Mouse (Mus musculus) gonadal fat pad, adult 2 months (tissue): ENCODE measurements around the gene Shank3. TPM values are rescaled to one million over a fixed set of nuclear protein-coding genes. Genes with fewer than 3 reads are reported as not detected.
A peak's percentile ranks its signal among the peaks of the same experiment; 100 is the strongest.

Experiments used
- DNase-seq: peaks from one replicate; pipeline ENCODE4 v3.0.0-alpha.2; 2012; ENCODE audit warnings: low read depth
- polyA plus RNA-seq: library from polyadenylated mRNA; depleted of rRNA; stranded (reverse); fragments of >200 nt; gene quantifications from 2 replicates; pipeline ENCODE4 v1.2.3, GENCODE M21; 2012; rRNA removed

Gene Shank3
- polyA plus RNA-seq = 20.4 and 20.7 TPM in 2 replicates

DNA sequence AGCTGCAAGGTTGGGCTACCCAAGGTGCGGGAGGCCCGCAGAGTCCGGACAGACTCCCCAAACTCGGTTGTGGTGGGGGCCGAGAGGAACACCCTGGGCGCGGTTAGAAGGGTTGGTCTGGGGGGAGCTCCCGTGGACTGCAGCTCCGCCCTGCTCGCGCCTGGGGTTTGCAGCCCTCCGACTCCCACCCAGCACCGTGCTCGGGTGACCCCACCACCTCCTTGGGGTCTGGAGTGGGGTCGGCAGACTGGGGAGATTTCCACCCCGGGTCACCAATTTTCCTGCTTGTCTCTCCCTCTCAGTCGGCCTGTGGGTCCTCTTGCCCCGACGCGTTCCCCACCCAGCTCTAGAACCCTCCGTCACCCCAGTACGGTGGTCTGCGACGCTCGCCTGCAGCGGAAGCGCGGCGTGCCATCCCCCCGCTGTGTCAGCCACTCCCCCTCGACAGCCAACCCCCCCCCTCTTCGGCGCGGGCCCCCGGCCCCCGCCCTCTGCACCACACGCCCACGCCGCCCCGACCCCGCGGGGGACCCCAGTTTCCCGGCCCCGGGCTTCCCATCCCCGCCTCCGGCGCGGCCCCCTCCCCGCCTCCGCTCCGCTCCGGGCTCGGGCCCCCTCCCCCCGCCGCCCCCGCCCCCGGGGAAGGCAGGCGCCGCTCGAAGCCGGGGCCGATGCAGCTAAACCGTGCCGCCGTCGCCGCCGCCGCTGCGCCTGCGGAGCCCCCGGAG is at the start of gene Shank3:
Gene Shank3, plus strand, starts transcription at position 663 of the 728 bp plus-strand sequence.
- DNase-seq = no peak

DNA sequence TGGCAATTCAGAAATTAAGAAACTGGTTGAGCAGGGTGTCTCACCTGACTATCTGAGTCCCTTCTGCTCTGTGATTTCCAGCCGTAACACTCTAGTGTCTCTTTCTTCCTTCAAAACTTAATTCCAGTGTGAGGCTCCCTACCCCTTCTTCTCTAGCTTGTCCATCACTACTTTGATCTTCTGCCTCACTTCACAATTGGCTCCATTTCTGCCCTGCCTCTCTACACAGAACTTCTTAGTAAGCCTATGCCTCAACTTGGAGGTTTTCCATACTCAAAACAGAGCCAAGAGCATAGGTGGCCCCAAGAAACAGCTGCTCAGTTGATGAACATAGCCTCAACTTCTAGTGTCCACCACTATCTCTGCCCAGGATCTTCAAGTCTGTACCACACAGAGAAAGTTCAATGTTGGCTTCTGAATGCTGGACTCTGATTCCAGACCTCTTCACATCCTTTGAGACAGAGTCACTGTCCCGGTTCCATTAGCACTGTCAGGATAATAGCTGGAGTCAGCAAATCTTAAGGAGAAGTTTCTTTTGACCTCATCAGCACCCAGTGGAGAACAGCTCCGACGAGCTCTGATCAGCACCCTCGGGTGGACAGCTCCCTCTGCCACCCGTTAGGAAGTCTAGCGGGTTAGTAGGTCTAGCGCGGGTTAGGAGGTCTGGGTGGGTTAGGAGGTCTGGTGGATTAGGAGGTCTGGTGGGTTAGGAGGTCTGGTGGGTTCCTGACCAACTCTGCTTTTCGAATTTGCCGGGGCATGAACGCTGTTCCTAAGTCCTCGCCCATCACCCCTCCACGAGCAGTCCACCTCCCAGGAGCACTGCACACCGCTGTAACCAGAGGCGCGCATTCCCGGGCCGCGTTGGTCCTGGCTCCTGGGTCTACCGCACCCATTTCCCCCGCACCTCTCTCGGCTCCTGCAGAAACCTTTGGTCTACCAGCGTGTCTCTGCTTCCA is 46.2 kb upstream of the Shank3 start:
- DNase-seq = no peak

DNA sequence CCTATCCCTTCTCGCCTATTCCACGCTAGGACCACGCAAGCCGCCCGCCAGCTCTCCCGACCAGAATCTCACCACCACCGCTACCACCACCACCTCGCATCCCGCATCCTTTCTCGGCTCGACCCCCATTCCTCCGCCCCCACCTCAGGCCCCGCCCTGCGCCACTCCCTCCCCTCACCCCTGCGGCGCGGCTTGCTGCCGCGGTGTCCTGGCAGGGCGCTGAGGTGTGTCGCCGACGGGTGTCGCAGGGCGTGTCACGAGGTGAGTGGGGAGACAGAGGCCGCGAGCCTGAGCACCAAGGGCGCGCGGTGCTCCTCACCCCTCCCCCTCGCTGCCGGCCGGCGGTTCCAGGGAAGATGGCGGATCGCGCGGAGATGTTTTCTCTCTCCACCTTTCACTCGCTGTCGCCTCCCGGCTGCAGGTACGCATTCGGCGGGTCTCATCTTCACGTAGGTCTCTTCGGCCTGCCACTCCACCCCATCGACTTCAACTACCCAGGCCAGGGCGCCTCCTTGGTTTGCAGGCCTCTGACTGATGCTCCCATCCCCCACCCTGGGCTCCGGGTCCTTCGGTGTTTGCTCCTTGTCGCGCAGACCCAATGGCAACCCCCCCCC is 45.5 kb upstream of the Shank3 start, which contains the start of gene Mapk8ip2:
Gene Mapk8ip2, plus strand, starts transcription at position 49 of the 614 bp plus-strand sequence.
- DNase-seq = no peak

DNA sequence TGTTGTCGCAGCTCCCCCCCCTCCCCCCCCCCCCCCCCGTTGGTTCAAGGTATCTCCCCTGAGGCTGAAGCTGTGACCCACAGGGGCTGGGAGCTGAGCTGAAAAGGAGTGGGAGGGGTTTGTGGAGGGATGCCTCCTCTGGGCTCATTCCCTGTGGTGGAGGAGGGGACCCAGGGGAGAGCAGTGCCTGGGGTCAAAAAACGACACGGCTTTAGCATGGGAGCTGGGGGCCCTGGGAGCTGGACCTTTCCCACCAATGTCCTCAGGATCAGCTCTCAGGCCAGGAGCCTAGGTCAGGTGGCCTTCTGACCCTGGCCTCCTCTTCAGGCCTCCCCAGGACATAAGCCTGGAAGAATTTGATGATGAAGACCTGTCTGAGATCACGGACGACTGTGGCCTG is 44.6 kb upstream of the Shank3 start:
- no peak for DNase-seq

DNA sequence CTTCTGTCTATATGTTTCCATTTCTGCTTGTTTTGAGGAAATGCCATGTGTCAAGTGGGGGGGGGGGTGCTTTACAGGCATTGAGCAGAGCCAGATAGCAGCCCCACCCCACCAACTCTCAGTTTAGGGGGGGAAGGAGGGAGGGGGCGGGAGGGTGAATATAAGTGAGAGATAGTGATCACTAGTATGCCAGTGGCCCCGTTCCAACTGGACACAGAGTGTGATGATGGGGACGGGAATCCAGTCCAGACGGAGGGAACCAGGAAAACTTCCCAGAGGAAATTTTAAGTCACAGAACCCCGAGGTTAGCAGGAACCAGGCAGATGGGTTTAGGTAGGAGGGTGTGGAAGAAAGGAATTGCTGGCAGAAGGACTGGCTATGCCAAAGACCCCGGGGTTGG is 43.8 kb upstream of the Shank3 start:
- no peak for DNase-seq

DNA sequence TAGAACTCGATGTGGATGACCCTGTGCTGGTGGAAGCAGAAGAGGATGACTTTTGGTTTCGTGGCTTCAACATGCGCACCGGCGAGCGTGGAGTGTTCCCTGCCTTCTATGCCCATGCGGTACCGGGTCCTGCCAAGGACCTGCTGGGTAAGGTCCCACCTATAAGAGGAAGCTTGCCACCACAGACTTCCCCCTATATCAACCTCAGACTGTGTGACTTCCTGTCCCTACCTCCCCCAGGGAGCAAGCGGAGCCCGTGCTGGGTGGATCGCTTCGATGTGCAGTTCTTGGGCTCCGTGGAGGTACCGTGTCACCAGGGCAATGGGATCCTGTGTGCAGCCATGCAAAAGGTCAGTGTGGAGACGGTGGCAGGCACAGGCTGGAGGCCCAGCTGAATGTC is 40.5 kb upstream of the Shank3 start:
- DNase-seq = no peak

DNA sequence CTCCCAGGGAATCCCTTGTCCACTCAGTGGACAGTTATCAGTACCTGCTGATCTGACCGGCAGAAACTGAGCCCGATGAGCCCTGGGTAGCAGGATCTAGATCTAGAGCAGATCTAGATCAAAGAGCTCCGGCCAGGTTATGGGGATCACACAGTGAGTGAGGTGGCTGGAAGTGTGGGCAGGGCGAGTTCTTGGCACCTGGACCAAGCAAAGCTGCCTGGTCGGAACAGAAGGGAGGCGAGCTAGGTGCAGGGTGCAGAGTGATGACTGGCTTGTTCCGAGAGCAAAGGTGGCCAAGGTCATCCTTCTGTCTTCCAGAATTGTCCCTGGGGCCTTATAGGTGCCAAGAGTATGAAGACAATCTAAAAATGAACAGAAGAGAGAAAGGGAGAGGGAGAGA is 39.6 kb upstream of the Shank3 start:
- DNase-seq = no peak

DNA sequence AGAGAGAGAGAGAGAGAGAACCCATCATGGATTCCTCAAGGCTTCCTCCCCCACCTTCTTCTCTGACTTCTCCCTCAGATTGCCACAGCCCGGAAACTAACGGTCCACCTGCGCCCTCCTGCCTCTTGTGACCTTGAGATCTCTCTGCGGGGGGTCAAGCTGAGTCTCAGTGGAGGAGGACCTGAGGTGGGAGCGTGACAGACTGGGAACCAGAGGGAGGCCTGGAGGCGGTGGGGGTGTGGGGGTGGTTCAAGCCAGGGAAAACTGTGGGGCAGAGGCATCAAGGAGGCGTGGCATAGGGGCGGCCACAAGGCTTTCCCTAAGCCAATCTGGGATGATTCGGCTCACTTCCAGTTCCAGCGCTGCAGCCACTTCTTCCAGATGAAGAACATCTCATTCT is 39.1 kb upstream of the Shank3 start:
- DNase-seq = no peak

DNA sequence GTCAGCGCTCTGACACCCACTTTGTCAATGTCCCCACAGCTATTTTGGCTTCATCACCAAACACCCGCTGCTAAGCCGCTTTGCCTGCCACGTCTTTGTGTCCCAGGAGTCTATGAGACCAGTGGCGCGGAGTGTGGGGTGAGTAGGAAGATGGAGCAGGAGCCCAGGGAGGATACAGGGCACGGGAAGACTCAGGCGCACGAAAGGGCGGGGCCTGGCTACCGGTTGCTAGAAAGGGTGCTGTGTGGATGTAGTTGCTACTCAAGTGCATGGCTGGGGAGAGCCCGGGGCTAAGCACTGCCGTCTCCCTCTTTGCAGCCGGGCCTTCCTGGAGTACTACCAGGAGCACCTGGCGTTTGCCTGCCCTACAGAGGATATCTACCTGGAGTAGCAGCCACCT is 38.1 kb upstream of the Shank3 start:
- DNase-seq = no peak

DNA sequence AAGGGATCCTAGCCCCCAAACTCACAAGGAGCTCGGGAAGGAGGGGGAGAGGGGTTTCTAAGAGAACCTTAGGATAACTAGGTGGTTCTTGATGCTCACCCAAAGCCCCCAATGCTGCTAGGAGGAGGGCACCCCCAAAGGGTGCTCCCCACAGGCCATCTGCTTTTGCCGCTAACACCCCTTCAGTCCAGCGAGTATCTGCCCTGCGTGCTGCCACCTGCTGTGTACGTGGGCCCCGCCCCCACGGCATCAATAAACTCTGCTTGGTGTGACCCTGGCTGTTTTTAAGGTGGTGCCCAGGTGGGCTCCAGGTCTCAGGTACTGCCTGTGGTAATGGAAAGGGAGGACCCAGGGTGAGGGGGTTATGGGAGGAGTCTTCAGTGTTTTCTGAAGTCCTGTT is 37.2 kb upstream of the Shank3 start:
- DNase-seq = no peak

DNA sequence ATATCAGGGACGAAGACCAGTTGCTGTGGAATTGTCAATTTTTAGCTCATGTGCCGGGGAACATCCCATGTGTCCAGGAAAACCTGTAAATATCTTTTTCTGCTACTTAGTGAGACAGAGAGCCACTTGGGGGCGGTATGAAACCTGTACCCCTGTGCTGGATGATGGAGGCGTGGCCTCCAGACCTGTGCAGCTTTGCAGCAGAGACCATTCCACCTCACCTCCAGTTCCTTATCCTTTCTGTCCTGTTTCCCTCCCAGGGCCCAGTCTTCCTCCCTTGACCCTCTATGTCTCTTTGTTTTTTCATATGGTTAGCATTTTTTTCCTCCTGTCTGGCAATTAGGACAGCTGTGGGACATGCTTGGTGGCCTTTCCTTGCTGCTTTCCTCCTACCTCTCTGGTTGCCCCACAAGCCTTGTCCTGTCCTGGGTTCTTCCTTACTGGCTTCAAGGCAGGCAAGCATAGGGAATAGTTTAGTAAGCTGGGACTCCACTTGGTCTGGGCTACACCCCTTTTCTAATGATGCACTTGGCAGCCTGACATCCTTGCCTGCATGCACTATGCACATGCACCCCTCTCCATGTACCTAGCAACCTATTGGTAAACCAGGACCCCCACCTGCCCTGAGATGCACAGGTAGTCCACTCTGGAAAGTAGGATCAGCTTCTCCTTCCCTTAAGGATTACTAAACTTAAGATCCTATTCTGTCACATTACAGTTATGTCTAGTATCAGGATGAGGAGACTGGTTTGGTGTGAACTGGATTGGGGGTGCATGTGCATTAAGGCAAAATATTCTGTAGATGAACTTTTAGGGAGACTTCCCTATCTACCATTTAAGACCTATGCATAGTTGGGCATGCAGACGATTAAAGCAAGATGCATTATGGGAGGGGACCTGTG is 35.8 kb upstream of the Shank3 start:
- no peak for DNase-seq

DNA sequence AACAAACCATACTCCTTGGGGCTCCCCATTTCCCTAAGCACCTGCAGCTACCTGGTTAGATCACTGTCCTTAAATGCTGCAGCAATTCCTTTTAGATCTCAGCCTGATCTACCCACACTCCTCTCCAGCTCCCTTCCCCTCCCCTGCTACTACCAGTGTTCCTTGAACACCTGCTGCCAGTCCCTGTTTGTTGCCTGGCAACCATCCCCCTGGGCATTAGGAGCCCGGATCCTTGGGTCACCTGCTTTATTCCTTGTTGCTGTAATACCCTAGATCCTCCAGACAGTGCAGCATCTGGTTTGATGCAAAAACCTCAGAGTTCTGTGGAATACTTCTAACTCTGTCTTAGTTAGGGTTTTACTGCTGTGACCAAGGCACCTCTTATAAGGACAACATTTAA is 34.4 kb upstream of the Shank3 start:
- DNase-seq = no peak

DNA sequence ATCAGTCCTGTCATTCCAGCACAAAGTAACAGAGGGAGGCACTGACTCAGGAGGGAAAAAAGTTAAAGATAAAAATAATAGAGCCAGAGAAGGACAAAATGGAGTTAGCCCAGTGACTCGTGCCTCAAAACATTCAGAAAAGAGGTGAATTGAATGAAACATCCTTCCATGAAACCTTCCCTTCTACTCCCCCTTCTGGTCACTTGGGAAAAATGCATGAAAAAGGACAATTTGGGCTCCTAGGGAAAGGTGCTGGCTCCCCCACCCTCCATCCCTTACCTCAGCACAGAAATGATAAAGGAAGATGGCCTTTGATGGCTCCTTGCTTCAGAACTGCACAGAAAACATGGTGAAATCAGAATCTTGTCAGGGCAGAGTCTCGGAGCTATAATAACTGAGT is 30.8 kb upstream of the Shank3 start:
- no peak for DNase-seq

DNA sequence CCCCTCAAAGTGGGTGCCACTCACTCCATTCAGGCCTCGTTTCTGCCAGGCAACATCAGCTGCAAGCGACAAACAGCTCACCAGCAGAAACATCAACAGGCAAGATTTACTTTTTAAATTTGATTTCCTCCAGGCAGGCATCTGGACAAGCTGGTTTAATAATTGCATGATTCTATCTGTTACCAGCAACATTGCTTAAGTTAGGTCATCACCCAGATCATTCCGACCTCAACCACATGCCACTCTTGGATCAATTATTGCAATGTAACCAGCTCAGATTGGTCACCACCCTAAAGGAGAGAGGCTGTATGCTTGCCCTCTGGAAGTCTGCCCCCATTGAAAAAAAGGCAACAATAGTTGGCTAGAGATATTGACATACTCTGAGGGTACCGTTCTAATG is 27.9 kb upstream of the Shank3 start:
- no peak for DNase-seq

DNA sequence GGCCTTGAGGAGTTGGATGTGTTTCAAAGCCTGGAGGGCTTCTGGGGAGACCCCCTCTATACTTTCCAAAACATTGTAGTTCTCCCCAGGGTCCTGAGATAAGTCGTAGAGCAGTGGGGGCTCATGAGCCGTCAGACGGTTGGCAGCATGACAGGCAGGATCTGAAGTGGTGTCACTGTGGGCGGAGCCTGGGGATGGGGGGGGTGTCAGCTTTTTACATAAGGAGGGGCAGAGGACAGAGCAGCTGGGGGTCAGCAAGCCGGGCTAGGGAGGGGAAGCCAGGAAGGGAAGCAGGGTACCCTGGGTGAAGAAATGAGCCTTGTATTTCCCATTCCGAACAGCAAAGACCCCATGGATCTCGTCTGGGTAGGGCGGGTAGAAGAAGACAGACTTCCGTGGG is 26.1 kb upstream of the Shank3 start:
- DNase-seq = no peak

DNA sequence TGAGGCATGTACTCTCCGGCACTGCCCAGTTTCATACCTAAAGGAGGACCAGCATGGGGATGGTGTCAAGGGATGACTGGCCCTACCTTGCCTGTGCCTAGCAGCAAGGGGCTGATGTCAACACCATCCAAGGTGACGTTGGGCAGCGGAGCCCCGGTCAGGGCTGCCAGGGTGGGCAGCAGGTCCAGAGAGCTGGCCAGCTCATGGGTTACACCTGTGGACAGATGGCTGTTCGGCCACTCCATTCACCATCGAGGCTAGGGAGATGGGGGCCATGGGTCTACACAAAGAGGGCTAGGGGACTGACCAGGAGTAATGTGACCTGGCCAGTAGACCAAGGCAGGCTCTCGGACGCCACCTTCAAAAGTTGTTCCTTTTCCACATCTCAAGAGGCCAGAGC is 25.5 kb upstream of the Shank3 start:
- no peak for DNase-seq

DNA sequence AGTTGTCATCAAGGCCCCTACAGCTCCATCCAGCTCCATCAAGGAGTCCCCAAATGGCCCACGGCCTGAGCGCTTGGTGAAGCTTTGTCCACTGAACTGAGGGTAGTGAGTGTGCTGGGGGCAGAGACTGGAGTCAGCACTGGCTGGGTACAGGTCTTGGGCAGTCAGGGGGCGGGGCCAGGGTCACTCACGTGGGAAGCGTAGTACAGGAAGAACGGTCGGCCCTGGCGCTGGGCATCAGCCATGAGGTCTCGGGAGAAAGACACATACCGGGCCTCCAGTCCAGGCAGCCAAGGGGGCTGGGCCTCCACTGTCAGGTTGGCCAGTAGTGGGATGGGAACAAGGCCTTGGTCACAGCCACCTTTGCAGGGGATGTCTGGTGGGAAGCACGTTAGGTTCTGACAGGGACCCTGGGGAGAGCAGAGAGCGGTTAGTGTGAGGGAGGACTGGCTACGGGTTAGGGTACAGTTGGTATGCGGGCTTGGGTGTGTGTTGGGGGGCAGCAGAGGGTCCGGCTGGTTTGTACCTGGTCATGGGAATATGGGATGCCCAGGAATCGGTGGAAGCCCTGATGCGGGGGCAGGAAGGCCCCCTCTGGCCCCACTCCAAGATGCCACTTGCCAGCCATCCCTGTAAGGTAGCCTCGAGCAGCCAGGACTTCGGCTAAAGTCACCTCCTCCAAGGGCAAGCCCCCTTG is 24.7 kb upstream of the Shank3 start:
- DNase-seq = no peak

DNA sequence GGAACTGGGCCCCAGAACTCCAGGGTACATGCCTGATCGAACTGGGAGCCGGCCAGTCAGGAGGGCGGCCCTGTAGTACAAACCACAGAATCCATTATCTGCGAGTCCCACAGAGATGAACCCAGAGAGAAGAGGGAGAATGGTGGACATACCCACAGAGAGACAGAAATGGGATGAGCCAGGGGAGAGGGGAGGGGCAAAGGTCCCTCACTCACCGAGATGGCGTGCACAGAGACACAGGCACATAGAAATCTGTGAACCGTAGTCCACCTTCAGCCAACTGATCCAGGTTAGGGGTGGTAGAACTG is 24.2 kb upstream of the Shank3 start:
- no peak for DNase-seq

DNA sequence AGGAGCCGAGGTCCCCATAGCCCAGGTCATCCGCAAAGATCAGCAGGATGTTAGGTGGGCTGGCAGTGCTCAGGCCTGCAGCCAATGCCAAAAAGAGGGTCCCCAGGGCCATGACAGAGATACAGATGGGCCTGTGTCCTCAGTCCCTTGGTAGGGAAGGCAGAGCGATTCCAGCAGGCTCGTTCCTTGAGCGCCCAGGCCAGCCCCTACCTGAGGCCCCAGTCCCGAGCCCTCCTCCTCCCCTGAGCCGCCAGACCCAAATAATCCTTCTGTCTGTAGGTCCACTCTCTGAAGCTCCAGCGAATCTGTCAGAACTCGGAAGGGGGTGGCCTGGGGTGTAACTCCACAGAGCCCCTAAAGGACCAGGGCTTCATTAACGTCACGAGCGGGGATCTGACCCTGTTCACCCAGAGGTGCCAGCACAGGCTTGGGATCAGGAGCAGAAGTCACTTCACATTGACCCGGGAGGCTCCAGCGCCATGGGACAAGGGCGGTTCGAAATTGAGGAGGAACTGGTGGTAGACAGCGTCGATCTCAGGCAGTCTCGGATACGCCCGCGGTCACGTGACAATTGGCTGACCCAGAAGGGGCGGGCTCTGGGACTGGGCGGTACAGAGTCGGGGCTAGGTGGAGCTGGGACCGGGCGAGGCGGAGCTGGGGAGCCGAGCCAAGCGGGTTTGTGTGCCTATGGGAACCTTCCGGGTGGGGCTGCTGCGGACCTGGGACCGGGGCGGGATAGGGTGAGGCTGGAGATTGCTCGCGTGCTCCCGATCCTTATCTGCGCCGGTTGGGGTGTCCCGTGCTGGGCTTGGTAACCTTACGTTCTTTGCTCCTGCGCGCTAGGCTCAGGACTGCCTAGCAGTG is 23.6 kb upstream of the Shank3 start:
- peak; percentile 20 for DNase-seq

DNA sequence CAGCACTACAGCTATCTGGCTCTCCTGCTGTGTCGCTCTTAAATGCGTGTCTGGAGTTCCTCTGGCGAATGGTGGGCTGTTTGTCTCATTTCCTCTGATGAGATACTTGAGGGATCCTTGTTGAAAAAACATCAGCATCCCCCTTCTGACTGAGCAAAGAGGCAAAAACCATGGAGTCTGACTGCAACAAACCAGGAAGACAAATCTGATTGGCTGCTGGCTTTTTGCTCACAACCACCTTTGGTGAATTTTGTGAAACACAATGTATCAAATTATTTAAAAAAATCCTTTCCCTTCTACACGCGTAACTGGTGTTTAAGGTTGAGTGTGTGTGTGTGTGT is 23.0 kb upstream of the Shank3 start:
- DNase-seq = no peak
